Mouse (Mus musculus): ENCODE data around the gene Vmp1. TPM values are rescaled to one million over a fixed set of nuclear protein-coding genes. Genes with fewer than 3 reads are reported as not detected.

Gene Vmp1
- polyA plus RNA-seq, 1 experiment from 2014 or later: 153 TPM

GRCm38 (mm10) chr11:86691956-86692355 is 8.3 kb upstream of the Vmp1 start:
- Histone ChIP-seq H3K9me3 (no peaks in the 10 kb centered on the region), H3K27me3 (replicated peaks) (no peaks in the 10 kb centered on the region), H3K4me1 (no peaks in the 10 kb centered on the region), H3K27ac (no peak overlapping the region), H3K36me3 (peaks cover 24% of the 10 kb centered on the region), H3K4me2 (no peak overlapping the region), H3K4me3 (replicated peaks) (no peak overlapping the region), H3K9ac (no peak overlapping the region)
- ATAC-seq (ENCODE audit: insufficient read depth, low FRiP score, low read depth): no peak
- 88% methylated on average over 2 of the region's 2 CpGs for WGBS

GRCm38 (mm10) chr11:86691482-86691881 is 7.8 kb upstream of the Vmp1 start:
- H3K27ac ChIP-seq: no peak overlapping the region
- no peak overlapping the region for H3K9ac ChIP-seq
- H3K9me3 ChIP-seq: no peaks in the 10 kb centered on the region
- ATAC-seq (ENCODE audit: insufficient read depth, low FRiP score, low read depth): no peak
- no peak overlapping the region for H3K4me3 ChIP-seq (replicated peaks)
- peaks cover 21% of the 10 kb centered on the region for H3K36me3 ChIP-seq
- WGBS: 91% methylated on average over 3 of the region's 3 CpGs
- no peaks in the 10 kb centered on the region for H3K4me1 ChIP-seq
- H3K4me2 ChIP-seq: no peak overlapping the region
- H3K27me3 ChIP-seq (replicated peaks): no peaks in the 10 kb centered on the region

GRCm38 (mm10) chr11:86690383-86690782 is 6.7 kb upstream of the Vmp1 start:
- Histone ChIP-seq H3K4me2 (no peak overlapping the region), H3K9ac (no peak overlapping the region), H3K27me3 (replicated peaks) (no peaks in the 10 kb centered on the region), H3K4me1 (0 out of 2 replicates have a peak, but pooled peaks cover 1% of the 10 kb centered on the region), H3K4me3 (replicated peaks) (no peak overlapping the region), H3K9me3 (no peaks in the 10 kb centered on the region), H3K36me3 (peaks cover 17% of the 10 kb centered on the region), H3K27ac (no peak overlapping the region)
- ATAC-seq (ENCODE audit: insufficient read depth, low FRiP score, low read depth): no peak
- WGBS: 77% methylated on average over 3 of the region's 3 CpGs

- H3K4me3 ChIP-seq (replicated peaks): peak overlapping the region; percentile 66; the same call in 1 of the 2 replicates
- ATAC-seq (ENCODE audit: insufficient read depth, low FRiP score, low read depth): no peak
- H3K4me2 ChIP-seq: peak overlapping the region; percentile 79
These were observed 1.7 kb upstream of the Vmp1 start for GRCm38 (mm10) chr11:86685366-86685765.

GRCm38 (mm10) chr11:86684126-86685012 is 733 bp upstream of the Vmp1 start:
- ATAC-seq (ENCODE audit: insufficient read depth, low FRiP score, low read depth): no peak
- 4% methylated on average over 20 of the region's 20 CpGs for WGBS

More at GRCm38 (mm10) chr11:86685366-86685765, 1.7 kb upstream of the Vmp1 start:
- 0 out of 2 replicates have a peak, but pooled peaks cover 3% of the 10 kb centered on the region for H3K36me3 ChIP-seq
- H3K27me3 ChIP-seq (replicated peaks): no peaks in the 10 kb centered on the region
- no peak overlapping the region for H3K27ac ChIP-seq
- no peak overlapping the region for H3K9ac ChIP-seq
- 77% methylated on average over 1 of the region's 1 CpGs for WGBS
- no peaks in the 10 kb centered on the region for H3K9me3 ChIP-seq
- H3K4me1 ChIP-seq: peaks cover 15% of the 10 kb centered on the region; the same call in 1 of the 2 replicates

GRCm38 (mm10) chr11:86682861-86683260 is 775 bp downstream of the Vmp1 start:
- no peaks in the 10 kb centered on the region for H3K36me3 ChIP-seq
- WGBS: 25% methylated on average over 7 of the region's 7 CpGs
- no peaks in the 10 kb centered on the region for H3K9me3 ChIP-seq
- H3K4me3 ChIP-seq (replicated peaks): peak overlapping the region; percentile 66
- H3K4me1 ChIP-seq: peaks cover 15% of the 10 kb centered on the region; the same call in 1 of the 2 replicates
- H3K27me3 ChIP-seq (replicated peaks): no peaks in the 10 kb centered on the region
- no peak for ATAC-seq (ENCODE audit: insufficient read depth, low FRiP score, low read depth)
- H3K27ac ChIP-seq: no peak overlapping the region
- peak overlapping the region; percentile 75; the same call in 1 of the 2 replicates for H3K9ac ChIP-seq
- H3K4me2 ChIP-seq: peak overlapping the region; percentile 79

More at GRCm38 (mm10) chr11:86684126-86685012, 733 bp upstream of the Vmp1 start:
- Histone ChIP-seq H3K4me2 (peak overlapping the region; percentile 79), H3K27me3 (replicated peaks) (no peaks in the 10 kb centered on the region), H3K9me3 (no peaks in the 10 kb centered on the region), H3K4me3 (replicated peaks) (peak overlapping the region; percentile 66), H3K4me1 (peaks cover 15% of the 10 kb centered on the region; the same call in 1 of the 2 replicates), H3K9ac (peak overlapping the region; percentile 75), H3K27ac (peak overlapping the region; percentile 95), H3K36me3 (no peaks in the 10 kb centered on the region)

- Histone ChIP-seq H3K27ac (no peak overlapping the region), H3K4me2 (0 out of 2 replicates have a peak overlapping the region, but pooled peaks have one; percentile 13), H3K9ac (no peak overlapping the region), H3K4me1 (peaks cover 15% of the 10 kb centered on the region; the same call in 1 of the 2 replicates), H3K27me3 (replicated peaks) (no peaks in the 10 kb centered on the region), H3K9me3 (no peaks in the 10 kb centered on the region), H3K36me3 (no peaks in the 10 kb centered on the region), H3K4me3 (replicated peaks) (no peak overlapping the region)
- no peak for ATAC-seq (ENCODE audit: insufficient read depth, low FRiP score, low read depth)
- 88% methylated on average over 3 of the region's 3 CpGs for WGBS
These were observed 2.2 kb downstream of the Vmp1 start for GRCm38 (mm10) chr11:86681423-86681822.

DNA sequence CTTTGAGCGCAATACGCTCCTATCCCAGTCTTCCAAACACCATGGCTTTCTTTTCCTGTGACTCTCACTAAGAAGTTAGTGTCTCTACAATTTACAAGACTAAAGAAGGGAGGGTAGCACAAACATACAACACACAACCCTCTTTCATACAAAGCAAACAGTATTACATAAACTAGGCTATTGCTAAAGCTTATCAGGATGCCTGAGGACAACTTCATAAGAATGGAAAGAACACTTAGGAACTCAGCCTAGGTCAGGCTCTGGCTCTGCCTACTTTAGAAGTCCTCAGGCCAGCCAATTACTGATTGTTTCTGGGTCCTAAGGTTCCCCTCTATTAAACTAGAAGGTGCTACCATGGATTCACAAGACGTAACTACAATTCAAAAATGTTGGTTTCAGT is 2.9 kb downstream of the Vmp1 start:
- Histone ChIP-seq H3K27me3 (replicated peaks) (no peaks in the 10 kb centered on the region), H3K9ac (no peak overlapping the region), H3K4me1 (peaks cover 15% of the 10 kb centered on the region; the same call in 1 of the 2 replicates), H3K27ac (no peak overlapping the region), H3K4me2 (no peak overlapping the region), H3K36me3 (no peaks in the 10 kb centered on the region; the same call in 1 of the 2 replicates), H3K4me3 (replicated peaks) (no peak overlapping the region), H3K9me3 (no peaks in the 10 kb centered on the region)
- no peak for ATAC-seq (ENCODE audit: insufficient read depth, low FRiP score, low read depth)
- 95% methylated on average over 3 of the region's 3 CpGs for WGBS

DNA sequence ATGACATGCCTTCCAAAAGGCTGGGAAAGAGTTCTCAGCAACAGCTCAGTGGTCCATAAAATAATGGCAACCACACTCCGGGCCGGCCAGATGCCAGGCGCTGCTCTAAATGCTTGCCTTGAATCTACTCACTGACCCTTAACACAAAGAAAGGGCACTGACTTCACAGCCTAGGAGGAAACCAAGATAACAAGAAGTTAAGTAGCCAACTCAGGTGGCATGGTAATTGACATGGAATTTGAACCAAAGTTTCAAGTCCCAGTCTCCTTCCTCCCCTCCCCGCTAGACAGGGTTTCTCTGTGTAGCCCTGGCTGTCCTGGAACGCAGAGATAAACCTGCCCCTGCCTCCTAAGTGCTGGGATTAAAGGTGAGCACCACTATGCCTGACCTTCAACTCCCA is 4.7 kb downstream of the Vmp1 start:
- Histone ChIP-seq H3K36me3 (no peaks in the 10 kb centered on the region; the same call in 1 of the 2 replicates), H3K4me2 (no peak overlapping the region), H3K27me3 (replicated peaks) (no peaks in the 10 kb centered on the region), H3K27ac (no peak overlapping the region), H3K9ac (no peak overlapping the region), H3K9me3 (no peaks in the 10 kb centered on the region), H3K4me1 (peaks cover 8% of the 10 kb centered on the region; the same call in 1 of the 2 replicates), H3K4me3 (replicated peaks) (no peak overlapping the region)
- ATAC-seq (ENCODE audit: insufficient read depth, low FRiP score, low read depth): no peak
- WGBS: 84% methylated on average over 5 of the region's 5 CpGs

DNA sequence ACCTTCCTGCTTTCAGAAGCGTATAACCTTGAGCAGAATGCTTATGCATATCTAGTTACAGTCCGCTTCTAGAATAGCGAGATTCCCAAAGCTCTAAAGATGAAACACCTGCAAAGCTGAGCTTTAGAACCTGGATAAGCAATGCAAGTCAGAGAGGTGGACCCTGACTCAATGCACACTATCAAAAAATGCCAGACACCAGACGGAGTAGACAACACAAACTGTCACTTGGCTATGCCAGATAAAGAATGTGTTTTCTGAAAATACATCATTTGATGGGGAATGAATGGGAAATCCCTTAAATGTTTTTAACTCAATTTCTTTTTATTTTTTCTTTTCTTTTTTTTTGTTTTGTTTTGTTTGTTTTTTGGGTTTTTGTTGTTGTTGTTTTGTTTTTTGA is 8.1 kb downstream of the Vmp1 start:
- 81% methylated on average over 4 of the region's 4 CpGs for WGBS

GRCm38 (mm10) chr11:86672772-86673171 is 10.9 kb downstream of the Vmp1 start:
- Histone ChIP-seq H3K4me2 (no peak overlapping the region), H3K27me3 (replicated peaks) (no peaks in the 10 kb centered on the region), H3K27ac (no peak overlapping the region), H3K4me3 (replicated peaks) (no peak overlapping the region), H3K4me1 (no peaks in the 10 kb centered on the region), H3K36me3 (no peaks in the 10 kb centered on the region; the same call in 1 of the 2 replicates), H3K9ac (no peak overlapping the region), H3K9me3 (no peaks in the 10 kb centered on the region)
- no peak for ATAC-seq (ENCODE audit: insufficient read depth, low FRiP score, low read depth)
- WGBS: 76% methylated on average over 3 of the region's 3 CpGs

More for the DNA sequence above, 8.1 kb downstream of the Vmp1 start:
- H3K9ac ChIP-seq: no peak overlapping the region
- no peaks in the 10 kb centered on the region for H3K9me3 ChIP-seq
- no peak for ATAC-seq (ENCODE audit: insufficient read depth, low FRiP score, low read depth)
- H3K27ac ChIP-seq: no peak overlapping the region
- H3K36me3 ChIP-seq: no peaks in the 10 kb centered on the region; the same call in 1 of the 2 replicates
- H3K4me2 ChIP-seq: no peak overlapping the region
- H3K4me3 ChIP-seq (replicated peaks): no peak overlapping the region
- H3K4me1 ChIP-seq: no peaks in the 10 kb centered on the region
- H3K27me3 ChIP-seq (replicated peaks): no peaks in the 10 kb centered on the region

GRCm38 (mm10) chr11:86671041-86671675 is 12.5 kb downstream of the Vmp1 start:
- 74% methylated on average over 3 of the region's 3 CpGs for WGBS
- H3K9ac ChIP-seq: no peak overlapping the region
- ATAC-seq (ENCODE audit: insufficient read depth, low FRiP score, low read depth): no peak

More at GRCm38 (mm10) chr11:86671041-86671675, 12.5 kb downstream of the Vmp1 start:
- no peaks in the 10 kb centered on the region for H3K4me1 ChIP-seq
- no peak overlapping the region for H3K4me3 ChIP-seq (replicated peaks)
- H3K4me2 ChIP-seq: no peak overlapping the region
- no peak overlapping the region for H3K27ac ChIP-seq
- H3K9me3 ChIP-seq: no peaks in the 10 kb centered on the region
- no peaks in the 10 kb centered on the region for H3K27me3 ChIP-seq (replicated peaks)
- H3K36me3 ChIP-seq: no peaks in the 10 kb centered on the region; the same call in 1 of the 2 replicates

Data from stomach, embryonic 15.5 days (tissue).